Mouse (Mus musculus) E14TG2a.4 (cell line): ENCODE data around the gene Ralgps1.

Experiments
- CTCF ChIP-seq: conservative IDR thresholded peaks from 2 replicates; pipeline ENCODE4 v1.5.1; 2014; ENCODE audit warnings: low read length
- NANOG ChIP-seq: IDR thresholded peaks from 2 replicates; pipeline ENCODE4 v1.6.1; 2014; ENCODE audit warnings: borderline replicate concordance, low read length, mixed read lengths
- POU5F1 ChIP-seq: IDR thresholded peaks from 2 replicates; pipeline ENCODE4 v1.6.1; 2014; ENCODE audit warnings: low read length, borderline replicate concordance

DNA sequence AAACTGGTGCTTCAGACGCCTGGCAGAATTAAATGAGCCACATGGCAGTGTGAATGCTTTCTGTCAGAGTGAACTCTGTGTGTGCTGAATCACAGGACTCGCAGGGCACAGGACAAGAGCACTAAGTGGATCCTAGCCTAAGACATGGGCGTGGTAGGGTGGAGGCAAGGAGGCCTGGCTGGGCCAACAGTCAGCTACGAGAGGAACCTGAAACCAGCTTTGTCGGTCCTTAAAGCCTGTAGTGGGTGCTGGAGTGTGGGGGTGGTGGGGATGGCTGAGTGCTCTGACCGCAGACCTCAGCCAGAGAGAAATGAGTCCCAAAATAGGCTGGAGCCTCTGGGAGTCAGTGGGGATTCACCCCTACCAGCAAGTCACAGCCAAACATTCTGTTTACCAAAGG is 168.0 kb downstream of the Ralgps1 start:
- TF ChIP-seq CTCF (no peak), POU5F1 (no peak), NANOG (no peak)
